Mouse (Mus musculus) left cerebral cortex, adult 2 months (tissue): ENCODE results near the gene Clcnkb. TPM values are rescaled to one million over a fixed set of nuclear protein-coding genes. Genes with fewer than 3 reads are reported as not detected.

Source experiments
- DNase-seq, 2 experiments: peaks; one replicate each; pipeline ENCODE4 v3.0.0; 2021 to 2022; ENCODE audit warnings: low spot score in 2 of 2, mixed read lengths in 1 of 2; ENCODE audit errors: extremely low spot score in 1 of 2
- H3K27ac ChIP-seq: fragments of 200-600 bp; 2 replicates; pipeline ENCODE4 v1.8.1; 2022
- H3K4me3 ChIP-seq: fragments of 200-600 bp; 2 replicates; pipeline ENCODE4 v1.8.1; 2022
- CTCF ChIP-seq: fragments of 200-600 bp; IDR thresholded peaks from 2 replicates; pipeline ENCODE4 v1.8.1; 2022; ENCODE audit warnings: antibody characterized with exemption, mild to moderate bottlenecking, moderate library complexity
- intact Hi-C: fragments of 180-260 bp; cut with DNase I; formaldehyde crosslinking; loops from one replicate; pipeline ENCODE4 v1.15.1; 2025
- total RNA-seq, 2 experiments: library from RNA; stranded (reverse); gene quantifications; 2 replicates each; pipeline ENCODE4 v1.2.3; 2021

The Clcnkb gene
- total RNA-seq, 2 experiments from 2014 or later, result not detected

- H3K27ac ChIP-seq, result no peak overlapping the region
- no peak for TF ChIP-seq CTCF
- no peak overlapping the region for H3K4me3 ChIP-seq
- intact Hi-C loops, result no loop called here
- no peak for DNase-seq
These were observed 24.5 kb downstream of the Clcnkb start for GRCm38 (mm10) chr4:141391293-141391692.

GRCm38 (mm10) chr4:141389366-141390150, 26.3 kb downstream of the Clcnkb start:
- intact Hi-C loops, result no loop called here
- no peak for DNase-seq
- TF ChIP-seq CTCF, result no peak
- H3K27ac ChIP-seq, result no peak overlapping the region
- H3K4me3 ChIP-seq, result no peak overlapping the region

GRCm38 (mm10) chr4:141387933-141388332, 27.9 kb downstream of the Clcnkb start:
- intact Hi-C loops, result no loop called here
- H3K27ac ChIP-seq, result no peak overlapping the region

GRCm38 (mm10) chr4:141387093-141387784, 28.6 kb downstream of the Clcnkb start:
- peak; percentile 43 to 77 for DNase-seq
- intact Hi-C loops, result no loop called here
- Histone ChIP-seq H3K4me3 (no peak overlapping the region), H3K27ac (no peak overlapping the region)
- peak; percentile 87 for TF ChIP-seq CTCF

More at GRCm38 (mm10) chr4:141387933-141388332, 27.9 kb downstream of the Clcnkb start:
- no peak for DNase-seq
- no peak for TF ChIP-seq CTCF
- H3K4me3 ChIP-seq, result no peak overlapping the region

GRCm38 (mm10) chr4:141386150-141386549, 29.7 kb downstream of the Clcnkb start:
- no peak overlapping the region for H3K27ac ChIP-seq
- intact Hi-C loops, result no loop called here
- TF ChIP-seq CTCF, result peak; percentile 10
- H3K4me3 ChIP-seq, result no peak overlapping the region
- DNase-seq, result no peak

GRCm38 (mm10) chr4:141385275-141385674, 30.5 kb downstream of the Clcnkb start:
- no peak overlapping the region for H3K4me3 ChIP-seq
- TF ChIP-seq CTCF, result peak; percentile 81
- H3K27ac ChIP-seq, result no peak overlapping the region
- intact Hi-C loops, result loop anchor here (2.0 kb wide), 2 partner anchors 190 to 468 kb away; no protein-coding TSS in a partner anchor
- DNase-seq, result no peak

- H3K4me3 ChIP-seq, result no peak overlapping the region
- intact Hi-C loops, result no loop called here
- DNase-seq, result no peak
- H3K27ac ChIP-seq, result no peak overlapping the region
- no peak for TF ChIP-seq CTCF
These were observed 33.4 kb downstream of the Clcnkb start for GRCm38 (mm10) chr4:141382406-141382805.

- TF ChIP-seq CTCF, result no peak
- no peak overlapping the region for H3K4me3 ChIP-seq
- no peak overlapping the region for H3K27ac ChIP-seq
- no peak for DNase-seq
- intact Hi-C loops, result no loop called here
These were observed 36.1 kb downstream of the Clcnkb start for GRCm38 (mm10) chr4:141379674-141380073.

- intact Hi-C loops, result no loop called here
- no peak for TF ChIP-seq CTCF
- DNase-seq, result no peak
- no peak overlapping the region for H3K4me3 ChIP-seq
- H3K27ac ChIP-seq, result no peak overlapping the region
These were observed 43.4 kb downstream of the Clcnkb start for GRCm38 (mm10) chr4:141372426-141372825.

- intact Hi-C loops, result no loop called here
- H3K4me3 ChIP-seq, result peak within 1 kb of the TSS; percentile 51
- DNase-seq, result no peak
- TF ChIP-seq CTCF, result no peak
- no peak within 1 kb of the TSS for H3K27ac ChIP-seq
These were observed 47.6 kb downstream of the Clcnkb start, which contains the start of gene Fam131c for GRCm38 (mm10) chr4:141367997-141368791. Gene Fam131c (plus strand): TSS chr4:141368220.

- Histone ChIP-seq H3K4me3 (no peak overlapping the region), H3K27ac (no peak overlapping the region)
- intact Hi-C loops, result no loop called here
- no peak for DNase-seq
- no peak for TF ChIP-seq CTCF
These were observed 49.9 kb downstream of the Clcnkb start for GRCm38 (mm10) chr4:141365876-141366275.

GRCm38 (mm10) chr4:141365126-141365525, 50.7 kb downstream of the Clcnkb start:
- Histone ChIP-seq H3K27ac (no peak overlapping the region), H3K4me3 (no peak overlapping the region)
- no peak for DNase-seq
- TF ChIP-seq CTCF, result no peak
- intact Hi-C loops, result no loop called here
